Mouse (Mus musculus) c-Kit-negative CD71-positive TER-119-positive erythroid progenitor cells, embryonic 14.5 days (primary cell): ENCODE results near the gene Trim72.

Experiments
- DNase-seq: peaks from one replicate; pipeline ENCODE4 v3.0.0-alpha.2; 2013; ENCODE audit warnings: low read depth, low spot score

Gene Trim72

GRCm38 (mm10) chr7:128003688-128004087, at the start of gene Trim72:
Trim72 (plus strand) TSS chr7:128003949.
- DNase-seq, result no peak

GRCm38 (mm10) chr7:127959364-127959763, 44.4 kb upstream of the Trim72 start:
- no peak for DNase-seq

GRCm38 (mm10) chr7:127966371-127966918, 37.3 kb upstream of the Trim72 start:
- no peak for DNase-seq

GRCm38 (mm10) chr7:127967004-127967921, 36.5 kb upstream of the Trim72 start, which contains the start of gene Fus:
Fus (plus strand) TSS chr7:127967457.
- DNase-seq, result peak; percentile 89

GRCm38 (mm10) chr7:127967922-127968828, 35.6 kb upstream of the Trim72 start:
- DNase-seq, result peak; percentile 59

GRCm38 (mm10) chr7:127974413-127974930, 29.3 kb upstream of the Trim72 start:
- no peak for DNase-seq

GRCm38 (mm10) chr7:127978856-127979255, 24.9 kb upstream of the Trim72 start:
- no peak for DNase-seq

- no peak for DNase-seq
These were observed 23.1 kb upstream of the Trim72 start for GRCm38 (mm10) chr7:127980606-127981005.

GRCm38 (mm10) chr7:127988904-127989303, 14.8 kb upstream of the Trim72 start:
- DNase-seq, result no peak

- DNase-seq, result peak; percentile 46
These were observed 11.9 kb upstream of the Trim72 start for GRCm38 (mm10) chr7:127991643-127992487.

GRCm38 (mm10) chr7:127992488-127993340, 11.0 kb upstream of the Trim72 start:
- DNase-seq, result no peak

- DNase-seq, result no peak
These were observed 10.3 kb upstream of the Trim72 start, which contains the start of gene Pycard for GRCm38 (mm10) chr7:127993341-127993977. Pycard (minus strand) TSS chr7:127993867.

GRCm38 (mm10) chr7:127999436-127999835, 4.3 kb upstream of the Trim72 start:
- DNase-seq, result no peak

- no peak for DNase-seq
These were observed 3.4 kb upstream of the Trim72 start for GRCm38 (mm10) chr7:128000068-128000950.

- DNase-seq, result no peak
These were observed 651 bp upstream of the Trim72 start for GRCm38 (mm10) chr7:128003098-128003497.

- DNase-seq, result no peak
These were observed 369 bp downstream of the Trim72 start for GRCm38 (mm10) chr7:128004150-128004486.

GRCm38 (mm10) chr7:128004487-128005362, 976 bp downstream of the Trim72 start:
- no peak for DNase-seq
